Mouse (Mus musculus) lung, embryonic 15.5 days (tissue): ENCODE data around the gene Dll4. TPM values are rescaled to one million over a fixed set of nuclear protein-coding genes. Genes with fewer than 3 reads are reported as not detected.
A peak's percentile ranks its signal among the peaks of the same experiment; 100 is the strongest.

Experiments used
- ATAC-seq: fragments of 200-750 bp; cut with Nextera tagmentation; 2 replicates; pipeline ENCODE4 v1.8.0; 2017; ENCODE audit warnings: moderate number of reproducible peaks, borderline replicate concordance; ENCODE audit not compliant: low FRiP score, low TSS enrichment; ENCODE audit errors: extremely low read depth
- H3K27ac ChIP-seq: fragments of 300-500 bp; sonication (generic); 2 replicates; pipeline ENCODE4 v1.5.1; 2015; ENCODE audit warnings: moderate library complexity, mild to moderate bottlenecking, inconsistent platforms
- H3K27me3 ChIP-seq: fragments of 300-500 bp; sonication (generic); 2 replicates; pipeline ENCODE4 v1.6.1; 2015; ENCODE audit warnings: inconsistent platforms
- H3K36me3 ChIP-seq: fragments of 300-500 bp; sonication (generic); 2 replicates; pipeline ENCODE4 v1.6.1; 2015; ENCODE audit warnings: inconsistent platforms
- H3K4me1 ChIP-seq: fragments of 300-500 bp; sonication (generic); 2 replicates; pipeline ENCODE4 v1.6.1; 2015; ENCODE audit warnings: inconsistent platforms
- H3K4me2 ChIP-seq: fragments of 300-500 bp; sonication (generic); 2 replicates; pipeline ENCODE4 v1.6.1; 2015; ENCODE audit warnings: inconsistent platforms, mild to moderate bottlenecking, moderate library complexity
- H3K4me3 ChIP-seq: fragments of 300-500 bp; sonication (generic); 2 replicates; pipeline ENCODE4 v1.5.1; 2015; ENCODE audit warnings: mild to moderate bottlenecking, inconsistent platforms
- H3K9ac ChIP-seq: fragments of 300-500 bp; sonication (generic); 2 replicates; pipeline ENCODE4 v1.6.1; 2015; ENCODE audit warnings: inconsistent platforms
- H3K9me3 ChIP-seq: fragments of 300-500 bp; sonication (generic); 2 replicates; pipeline ENCODE4 v1.6.1; 2016; ENCODE audit warnings: inconsistent platforms
- WGBS: fragments of 180-500 bp; shearing (Covaris S2); methylation state at CpG from one replicate; pipeline ENCODE4 v1.1.7; 2015; 5-methylcytosine and 5-hydroxymethylcytosine counted together
- polyA plus RNA-seq: library from polyadenylated mRNA; unstranded; fragments of >200 nt; fragmentation: Nextera tagmentation; extraction: Ambion mirVana; gene quantifications from 2 replicates; pipeline ENCODE4 v1.2.1, GENCODE M21; 2015

Gene Dll4
- polyA plus RNA-seq, 1 experiment from 2014 or later = 14.7 TPM

- peak overlapping the region; percentile 44 for H3K9ac ChIP-seq
- ATAC-seq = 0 out of 2 replicates have a peak, but pooled peaks have one; percentile 16
- peak overlapping the region; percentile 93 for H3K4me2 ChIP-seq
- no peaks in the 10 kb centered on the region for H3K9me3 ChIP-seq
- peak overlapping the region; percentile 54 for H3K4me3 ChIP-seq
- H3K4me1 ChIP-seq = peaks cover 80% of the 10 kb centered on the region
- peaks cover 78% of the 10 kb centered on the region for H3K27me3 ChIP-seq
- H3K36me3 ChIP-seq = no peaks in the 10 kb centered on the region
- WGBS = 2% methylated on average over 30 of the region's 30 CpGs
- H3K27ac ChIP-seq = peak overlapping the region; percentile 30; the same call in 1 of the 2 replicates
Measured at GRCm38 (mm10) chr2:119327102-119327480, 1.5 kb downstream of the Dll4 start.

- Histone ChIP-seq H3K36me3 (no peaks in the 10 kb centered on the region), H3K4me1 (peaks cover 71% of the 10 kb centered on the region), H3K4me2 (peak overlapping the region; percentile 93), H3K9ac (peak overlapping the region; percentile 44; the same call in 1 of the 2 replicates), H3K9me3 (no peaks in the 10 kb centered on the region), H3K27ac (peak overlapping the region; percentile 81), H3K4me3 (peak overlapping the region; percentile 54), H3K27me3 (peaks cover 73% of the 10 kb centered on the region)
- WGBS = 23% methylated on average over 11 of the region's 11 CpGs
- no peak for ATAC-seq
Measured at GRCm38 (mm10) chr2:119327942-119328526, 2.5 kb downstream of the Dll4 start.

- H3K9ac ChIP-seq = no peak overlapping the region
Measured at GRCm38 (mm10) chr2:119328546-119328945, 3.0 kb downstream of the Dll4 start.

GRCm38 (mm10) chr2:119329123-119329817, 3.7 kb downstream of the Dll4 start:
- peaks cover 67% of the 10 kb centered on the region for H3K4me1 ChIP-seq
- 48% methylated on average over 3 of the region's 3 CpGs for WGBS
- peaks cover 61% of the 10 kb centered on the region for H3K27me3 ChIP-seq
- H3K9ac ChIP-seq = no peak overlapping the region
- H3K36me3 ChIP-seq = no peaks in the 10 kb centered on the region
- H3K4me3 ChIP-seq = no peak overlapping the region; the same call in 1 of the 2 replicates
- H3K4me2 ChIP-seq = peak overlapping the region; percentile 93
- peak overlapping the region; percentile 81 for H3K27ac ChIP-seq
- H3K9me3 ChIP-seq = no peaks in the 10 kb centered on the region
- ATAC-seq = peak; percentile 33; the same call in 1 of the 2 replicates

More at GRCm38 (mm10) chr2:119328546-119328945, 3.0 kb downstream of the Dll4 start:
- H3K27me3 ChIP-seq = peaks cover 68% of the 10 kb centered on the region
- WGBS = 30% methylated on average over 5 of the region's 5 CpGs
- H3K4me1 ChIP-seq = peaks cover 68% of the 10 kb centered on the region
- H3K27ac ChIP-seq = peak overlapping the region; percentile 81; the same call in 1 of the 2 replicates
- H3K9me3 ChIP-seq = no peaks in the 10 kb centered on the region
- H3K36me3 ChIP-seq = no peaks in the 10 kb centered on the region
- H3K4me2 ChIP-seq = peak overlapping the region; percentile 93
- ATAC-seq = no peak
- peak overlapping the region; percentile 54 for H3K4me3 ChIP-seq

GRCm38 (mm10) chr2:119330795-119331194, 5.2 kb downstream of the Dll4 start:
- peaks cover 47% of the 10 kb centered on the region for H3K27me3 ChIP-seq

GRCm38 (mm10) chr2:119332177-119332661, 6.6 kb downstream of the Dll4 start:
- Histone ChIP-seq H3K9ac (no peak overlapping the region), H3K27ac (no peak overlapping the region), H3K4me3 (no peak overlapping the region), H3K27me3 (peaks cover 33% of the 10 kb centered on the region), H3K4me1 (peaks cover 48% of the 10 kb centered on the region), H3K9me3 (no peaks in the 10 kb centered on the region), H3K36me3 (no peaks in the 10 kb centered on the region), H3K4me2 (peak overlapping the region; percentile 21; the same call in 1 of the 2 replicates)
- ATAC-seq = no peak
- WGBS = 74% methylated on average over 24 of the region's 24 CpGs

More at GRCm38 (mm10) chr2:119330795-119331194, 5.2 kb downstream of the Dll4 start:
- H3K9ac ChIP-seq = no peak overlapping the region
- H3K4me1 ChIP-seq = peaks cover 53% of the 10 kb centered on the region
- no peaks in the 10 kb centered on the region for H3K9me3 ChIP-seq
- H3K4me2 ChIP-seq = no peak overlapping the region
- H3K4me3 ChIP-seq = no peak overlapping the region
- ATAC-seq = no peak
- H3K36me3 ChIP-seq = no peaks in the 10 kb centered on the region
- H3K27ac ChIP-seq = peak overlapping the region; percentile 81; the same call in 1 of the 2 replicates
- WGBS = 79% methylated on average over 8 of the region's 8 CpGs

GRCm38 (mm10) chr2:119334135-119334534, 8.6 kb downstream of the Dll4 start:
- ATAC-seq = no peak
- Histone ChIP-seq H3K4me3 (0 out of 2 replicates have a peak overlapping the region, but pooled peaks have one; percentile 3), H3K36me3 (no peaks in the 10 kb centered on the region), H3K9me3 (no peaks in the 10 kb centered on the region), H3K27me3 (peaks cover 15% of the 10 kb centered on the region; the same call in 1 of the 2 replicates), H3K4me2 (peak overlapping the region; percentile 31; the same call in 1 of the 2 replicates), H3K4me1 (peaks cover 40% of the 10 kb centered on the region), H3K9ac (no peak overlapping the region), H3K27ac (no peak overlapping the region)
- 50% methylated on average over 1 of the region's 1 CpGs for WGBS

- H3K4me1 ChIP-seq = peaks cover 33% of the 10 kb centered on the region
Measured at GRCm38 (mm10) chr2:119334964-119335525, 9.5 kb downstream of the Dll4 start.

GRCm38 (mm10) chr2:119335535-119335934, 10.0 kb downstream of the Dll4 start:
- H3K27me3 ChIP-seq = peaks cover 12% of the 10 kb centered on the region; the same call in 1 of the 2 replicates
- H3K4me3 ChIP-seq = no peak overlapping the region
- H3K9ac ChIP-seq = no peak overlapping the region
- peaks cover 28% of the 10 kb centered on the region for H3K4me1 ChIP-seq
- H3K36me3 ChIP-seq = no peaks in the 10 kb centered on the region
- H3K9me3 ChIP-seq = no peaks in the 10 kb centered on the region
- no peak for ATAC-seq
- no peak overlapping the region for H3K27ac ChIP-seq
- WGBS = 50% methylated on average over 1 of the region's 1 CpGs
- H3K4me2 ChIP-seq = peak overlapping the region; percentile 12; the same call in 1 of the 2 replicates

More at GRCm38 (mm10) chr2:119334964-119335525, 9.5 kb downstream of the Dll4 start:
- Histone ChIP-seq H3K27me3 (peaks cover 12% of the 10 kb centered on the region; the same call in 1 of the 2 replicates), H3K4me2 (peak overlapping the region; percentile 31; the same call in 1 of the 2 replicates), H3K36me3 (no peaks in the 10 kb centered on the region), H3K27ac (no peak overlapping the region), H3K9ac (no peak overlapping the region), H3K4me3 (no peak overlapping the region), H3K9me3 (no peaks in the 10 kb centered on the region)
- 73% methylated on average over 7 of the region's 7 CpGs for WGBS
- ATAC-seq = no peak

GRCm38 (mm10) chr2:119336002-119336401, 10.4 kb downstream of the Dll4 start:
- Histone ChIP-seq H3K36me3 (no peaks in the 10 kb centered on the region), H3K4me3 (no peak overlapping the region), H3K4me1 (peaks cover 24% of the 10 kb centered on the region), H3K9ac (no peak overlapping the region), H3K27me3 (peaks cover 12% of the 10 kb centered on the region; the same call in 1 of the 2 replicates), H3K9me3 (no peaks in the 10 kb centered on the region), H3K4me2 (peak overlapping the region; percentile 12; the same call in 1 of the 2 replicates), H3K27ac (no peak overlapping the region; the same call in 1 of the 2 replicates)
- ATAC-seq = no peak
- 72% methylated on average over 2 of the region's 2 CpGs for WGBS

- Histone ChIP-seq H3K9ac (no peak overlapping the region), H3K9me3 (no peaks in the 10 kb centered on the region), H3K36me3 (no peaks in the 10 kb centered on the region), H3K4me1 (peaks cover 24% of the 10 kb centered on the region), H3K4me3 (no peak overlapping the region), H3K4me2 (no peak overlapping the region), H3K27ac (peak overlapping the region; percentile 54), H3K27me3 (peaks cover 10% of the 10 kb centered on the region; the same call in 1 of the 2 replicates)
- 60% methylated on average over 10 of the region's 10 CpGs for WGBS
- no peak for ATAC-seq
Measured at GRCm38 (mm10) chr2:119336470-119336869, 10.9 kb downstream of the Dll4 start.
